Mouse (Mus musculus) E14TG2a.4 (cell line): ENCODE measurements at regions not wholly inside any gene's neighbourhood (a gene's known extent, or its start where the extent isn't known, plus 50 kb on each side); places are given as distances from the start of the nearest gene placed in this dataset.

Source experiments
- CTCF ChIP-seq: conservative IDR thresholded peaks from 2 replicates; pipeline ENCODE4 v1.5.1; 2014; ENCODE audit warnings: low read length
- POU5F1 ChIP-seq: IDR thresholded peaks from 2 replicates; pipeline ENCODE4 v1.6.1; 2014; ENCODE audit warnings: low read length, borderline replicate concordance

DNA sequence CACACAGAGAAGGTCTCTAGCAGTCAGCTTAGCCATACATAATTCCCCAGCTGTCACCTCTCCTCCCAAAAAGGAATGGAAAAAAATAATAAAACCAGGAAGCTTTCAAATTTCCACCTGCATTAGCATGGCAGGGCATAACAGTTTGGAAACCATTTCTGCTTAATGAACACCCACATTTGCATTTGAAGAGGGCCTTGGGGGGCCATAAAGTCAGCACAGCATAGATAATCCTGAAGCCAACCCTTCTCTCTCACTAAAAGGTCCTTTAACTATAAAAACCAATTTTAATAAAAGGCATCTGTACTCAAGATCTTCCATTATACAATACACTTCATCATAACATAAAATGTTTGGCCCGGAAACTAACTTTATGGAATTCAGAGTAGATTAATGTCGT lies 360.1 kb upstream of the Map3k7 start:
- no peak for TF ChIP-seq CTCF
- TF ChIP-seq POU5F1: no peak
